ENCODE assay signal across 25 mouse cellular contexts in the genomic region with DNA sequence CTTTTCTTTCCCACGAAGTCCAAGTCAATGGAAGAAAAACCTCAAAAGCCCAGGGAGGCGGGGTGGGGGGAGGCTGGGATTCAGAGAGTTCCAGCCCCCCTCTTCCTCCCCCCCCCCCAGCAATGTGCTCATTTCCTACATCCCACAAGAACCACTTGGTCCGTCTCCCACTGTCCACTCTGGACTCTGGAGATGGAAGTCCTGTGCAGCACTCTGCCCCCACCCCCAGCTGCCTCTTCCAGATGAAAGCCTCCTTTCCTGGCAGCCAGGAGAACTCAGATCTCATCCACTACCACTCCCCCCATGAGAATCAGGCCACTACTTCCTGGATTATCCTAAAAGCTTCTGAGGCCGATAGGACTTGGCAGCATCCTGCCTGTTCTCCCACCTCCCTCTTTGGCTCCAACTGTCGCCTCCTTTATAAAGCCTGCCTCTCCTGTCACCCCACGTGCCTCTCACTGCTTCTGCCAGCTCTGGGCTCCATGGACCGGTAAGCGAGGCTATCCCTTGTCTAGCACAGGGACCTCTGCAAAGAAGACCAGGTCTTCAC. TPM values are rescaled to one million over a fixed set of nuclear protein-coding genes. Genes with fewer than 3 reads are reported as not detected.
DNase-seq lines count a peak whose midpoint lies in the region; ATAC-seq and TF ChIP-seq lines count a peak whose summit lies in the region.
"Had no signal": no experiment of that assay in that cellular context is flagged by ENCODE, and none has a peak within 500 bp of the region (broad histone marks: within the 10 kb centered on the region; RNA-seq: fewer than 3 reads in every experiment).

Gene Sp6, plus strand, starts transcription at position 274 of the 550 bp plus-strand sequence.

- H3K36me3 ChIP-seq in embryonic facial prominence, embryonic 14.5 days (ENCODE audit: control insufficient read depth, insufficient read depth, low read length): no peaks in the 10 kb centered on the region
- H3K36me3 ChIP-seq in embryonic facial prominence, embryonic 10.5 days (replicated peaks): no peaks in the 10 kb centered on the region
- no peaks in the 10 kb centered on the region for H3K36me3 ChIP-seq in lung, embryonic 14.5 days (ENCODE audit: insufficient read depth)
- H3K36me3 ChIP-seq in ES-Bruce4 (ENCODE audit: control insufficient read depth, insufficient read depth, low read length, poor library complexity, severe bottlenecking): no peaks in the 10 kb centered on the region
- H3K36me3 ChIP-seq: hindbrain, embryonic 10.5 days; limb, embryonic 12.5 days; liver, embryonic 13.5 days; midbrain, embryonic 12.5 days had no signal

- WGBS in embryonic facial prominence, embryonic 14.5 days: 34% methylated on average over 8 of the region's 8 CpGs
- 36% methylated on average over 8 of the region's 8 CpGs for WGBS in embryonic facial prominence, embryonic 10.5 days
- WGBS in lung, embryonic 14.5 days: 16% methylated on average over 8 of the region's 8 CpGs

- no peak within 1 kb of the TSS for H3K27ac ChIP-seq in embryonic facial prominence, embryonic 14.5 days (replicated peaks; ENCODE audit: low read depth, low read length)
- no peak within 1 kb of the TSS for H3K27ac ChIP-seq in embryonic facial prominence, embryonic 10.5 days (replicated peaks)
- H3K27ac ChIP-seq in lung, embryonic 14.5 days (ENCODE audit: low read depth): peak within 1 kb of the TSS; percentile 9; the same call in 1 of the 2 replicates
- no peak within 1 kb of the TSS for H3K27ac ChIP-seq in ES-Bruce4 (ENCODE audit: insufficient read depth, low read length)
- H3K27ac ChIP-seq: hindbrain, embryonic 10.5 days; kidney, postnatal 0 days; layer of hippocampus, adult 2 months; limb, embryonic 12.5 days; liver, embryonic 13.5 days; midbrain, embryonic 12.5 days had no signal

- TF ChIP-seq EP300 in ES-Bruce4 (IDR thresholded peaks at IDR 0.05; ENCODE audit: insufficient read depth, low read depth, low read length): no peak

- DNase-seq in embryonic facial prominence, embryonic 14.5 days (ENCODE audit: low spot score): peak; percentile 33
- DNase-seq in embryonic facial prominence, embryonic 10.5 days (ENCODE audit: low spot score): no peak
- peak; percentile 48 for DNase-seq in lung, embryonic 14.5 days
- no peak for DNase-seq in lung, postnatal 14 days
- DNase-seq in lung, postnatal 4 days: peak; percentile 21 to 61
- DNase-seq in layer of hippocampus, adult 18-20 months (ENCODE audit: low spot score in 2 of 2): no peak
- DNase-seq in kidney, postnatal 25 days: no peak
- DNase-seq: adrenal gland, postnatal 25 days; cerebellum, adult 11-12 months; cerebellum, postnatal 36 days; forebrain, postnatal 0 days; kidney, adult 18-20 months; liver, embryonic 13.5 days; thymus, postnatal 25 days had no signal

- TF ChIP-seq CTCF in lung, embryonic 14.5 days (IDR thresholded peaks at IDR 0.05; ENCODE audit: low read depth): no peak
- TF ChIP-seq CTCF in ES-Bruce4 (IDR thresholded peaks at IDR 0.05; ENCODE audit: low read depth, low read length): no peak

- no peak within 1 kb of the TSS for H3K4me3 ChIP-seq in embryonic facial prominence, embryonic 14.5 days (ENCODE audit: low read depth, low read length)
- no peak within 1 kb of the TSS for H3K4me3 ChIP-seq in embryonic facial prominence, embryonic 10.5 days
- no peak within 1 kb of the TSS for H3K4me3 ChIP-seq in lung, embryonic 14.5 days (ENCODE audit: low read depth, low read length)
- H3K4me3 ChIP-seq in ES-Bruce4 (ENCODE audit: low read depth, low read length): no peak within 1 kb of the TSS
- H3K4me3 ChIP-seq: erythroblast, embryonic 14.5 days; hindbrain, embryonic 10.5 days; layer of hippocampus, adult 2 months; limb, embryonic 12.5 days; liver, embryonic 13.5 days; midbrain, embryonic 12.5 days had no signal

- H3K4me2 ChIP-seq in embryonic facial prominence, embryonic 14.5 days (ENCODE audit: low read depth, low read length): no peak within 1 kb of the TSS
- H3K4me2 ChIP-seq in lung, embryonic 14.5 days: no peak within 1 kb of the TSS
- H3K4me2 ChIP-seq: limb, embryonic 12.5 days; liver, embryonic 13.5 days; midbrain, embryonic 12.5 days had no signal

- H3K9me3 ChIP-seq in embryonic facial prominence, embryonic 14.5 days (ENCODE audit: control insufficient read depth, low read length): no peaks in the 10 kb centered on the region
- H3K9me3 ChIP-seq in embryonic facial prominence, embryonic 10.5 days: no peaks in the 10 kb centered on the region
- no peaks in the 10 kb centered on the region for H3K9me3 ChIP-seq in lung, embryonic 14.5 days (ENCODE audit: low read depth, low read length)
- no peaks in the 10 kb centered on the region for H3K9me3 ChIP-seq in ES-Bruce4 (replicated peaks; ENCODE audit: control insufficient read depth, insufficient read depth, low read length, poor library complexity, severe bottlenecking)
- H3K9me3 ChIP-seq: hindbrain, embryonic 10.5 days; limb, embryonic 12.5 days; liver, embryonic 13.5 days; midbrain, embryonic 12.5 days had no signal

- no peak for TF ChIP-seq POLR2A in ES-Bruce4 (IDR thresholded peaks at IDR 0.05; ENCODE audit: insufficient read depth, low read length)

- peaks cover 59% of the 10 kb centered on the region for H3K27me3 ChIP-seq in embryonic facial prominence, embryonic 14.5 days (replicated peaks; ENCODE audit: control insufficient read depth, insufficient read depth, low read length)
- H3K27me3 ChIP-seq in embryonic facial prominence, embryonic 10.5 days (replicated peaks; ENCODE audit: low read depth, poor library complexity, severe bottlenecking): peaks cover 99% of the 10 kb centered on the region
- peaks cover 35% of the 10 kb centered on the region for H3K27me3 ChIP-seq in lung, embryonic 14.5 days (ENCODE audit: insufficient read depth, low read length)
- H3K27me3 ChIP-seq in ES-Bruce4 (ENCODE audit: control insufficient read depth, insufficient read depth, low read length, poor library complexity, severe bottlenecking): peaks cover 3% of the 10 kb centered on the region

- no peak within 1 kb of the TSS for H3K9ac ChIP-seq in embryonic facial prominence, embryonic 14.5 days (ENCODE audit: low read depth, low read length)
- H3K9ac ChIP-seq in lung, embryonic 14.5 days: no peak within 1 kb of the TSS
- no peak within 1 kb of the TSS for H3K9ac ChIP-seq in ES-Bruce4 (ENCODE audit: low read depth, poor library complexity, severe bottlenecking)
- H3K9ac ChIP-seq: forebrain, postnatal 0 days; limb, embryonic 12.5 days; liver, embryonic 13.5 days; midbrain, embryonic 12.5 days had no signal

- H3K4me1 ChIP-seq in embryonic facial prominence, embryonic 14.5 days (ENCODE audit: control insufficient read depth, insufficient read depth, low read length): no peaks in the 10 kb centered on the region
- H3K4me1 ChIP-seq in embryonic facial prominence, embryonic 10.5 days: peaks cover 33% of the 10 kb centered on the region
- H3K4me1 ChIP-seq in lung, embryonic 14.5 days (ENCODE audit: insufficient read depth): 0 out of 2 replicates have a peak, but pooled peaks cover 2% of the 10 kb centered on the region
- H3K4me1 ChIP-seq in ES-Bruce4 (ENCODE audit: control insufficient read depth, insufficient read depth, low read length): no peaks in the 10 kb centered on the region

- ATAC-seq in embryonic facial prominence, embryonic 14.5 days (ENCODE audit: low read depth): no peak
- ATAC-seq in lung, embryonic 14.5 days (ENCODE audit: insufficient read depth): peak; percentile 73; the same call in 1 of the 2 replicates
- ATAC-seq: CD4-positive, CD25-positive, alpha-beta regulatory T cell, adult 4 months; forebrain, postnatal 0 days had no signal

RNA-seq across cellular contexts. Expression of gene Sp6, which starts in this region (rescaled TPM):
- 2.1 and 2.9 TPM in 2 replicates for polyA plus RNA-seq in embryonic facial prominence, embryonic 14.5 days (2014; fragmentation: Nextera tagmentation; extraction: Ambion mirVana)
- polyA plus RNA-seq in embryonic facial prominence, embryonic 10.5 days (2016; fragmentation: Nextera tagmentation; extraction: Ambion mirVana): 4.4 and 7.4 TPM in 2 replicates
- polyA plus RNA-seq in lung, embryonic 14.5 days (2014; fragmentation: Nextera tagmentation; extraction: Ambion mirVana): 0.22 and 0.43 TPM in 2 replicates
- 12.4 and 13.5 TPM in 2 replicates for polyA plus RNA-seq in ES-Bruce4 (2011; ENCODE audit: insufficient read depth, insufficient read length, low read depth, missing spikeins)
- 1 to 10 TPM in 1 of 2 experiments, under 1 TPM in 1; 0.79 to 1.1 TPM for total RNA-seq in layer of hippocampus, adult 18-20 months (2021)
- total RNA-seq: MEL; neutrophil, adult 5-6 weeks had no signal
- polyA plus RNA-seq: erythroblast, embryonic 14.5 days; heart, postnatal 0 days had no signal

Comparison
In these comparisons a context has a peak if more than half of its experiments do, and no peak if none do; other contexts are left out.
1. DNase-seq: peak in embryonic facial prominence, embryonic 14.5 days (single experiment) and lung, postnatal 4 days (2 of 2); none in embryonic facial prominence, embryonic 10.5 days (single experiment), lung, postnatal 14 days (single experiment), layer of hippocampus, adult 18-20 months (0 of 2) and kidney, postnatal 25 days (0 of 2).
2. Peak in DNase-seq, ATAC-seq and H3K27ac ChIP-seq in lung, embryonic 14.5 days; RNA of the gene not detected or under 1 TPM.